Mouse (Mus musculus): ENCODE measurements around the gene Ifnb1. TPM values are rescaled to one million over a fixed set of nuclear protein-coding genes. Genes with fewer than 3 reads are reported as not detected.

Ifnb1 gene
- total and polyA plus RNA-seq, 3 experiments, result not detected

- H3K27me3 ChIP-seq (ENCODE audit: insufficient read depth, low read length), result no peaks in the 10 kb centered on the region
- no peak for ATAC-seq (ENCODE audit: extremely low read depth, insufficient number of reproducible peaks, low FRiP score, poor library complexity, severe bottlenecking)
- TF ChIP-seq GATA1 (IDR thresholded peaks at IDR 0.05; ENCODE audit: borderline replicate concordance, low read length), result no peak
- no peak for TF ChIP-seq POLR2AphosphoS5 (IDR thresholded peaks at IDR 0.05; ENCODE audit: insufficient replicate concordance, low read depth, low read length)
- TF ChIP-seq TAL1 (conservative IDR thresholded peaks at IDR 0.05; ENCODE audit: low read depth, low read length), result no peak
- TF ChIP-seq CTCF (IDR thresholded peaks at IDR 0.05; ENCODE audit: low read depth, low read length), result no peak
- TF ChIP-seq GATA2 (IDR thresholded peaks at IDR 0.05; ENCODE audit: borderline replicate concordance, low read depth, low read length), result no peak
- no peaks in the 10 kb centered on the region for H3K4me1 ChIP-seq (ENCODE audit: insufficient read depth, low read depth, low read length)
- H3K36me3 ChIP-seq (replicated peaks), result no peaks in the 10 kb centered on the region
- no peaks in the 10 kb centered on the region for H3K9me3 ChIP-seq (replicated peaks)
- no peak for DNase-seq (ENCODE audit: low spot score)
- no peak overlapping the region for H3K4me3 ChIP-seq (ENCODE audit: low read depth, low read length)
These were observed 33.0 kb downstream of the Ifnb1 start for GRCm38 (mm10) chr4:88489622-88490021.

GRCm38 (mm10) chr4:88488107-88488506 is 34.5 kb downstream of the Ifnb1 start:
- DNase-seq (ENCODE audit: low spot score), result no peak

GRCm38 (mm10) chr4:88480130-88480529 is 42.4 kb downstream of the Ifnb1 start:
- Histone ChIP-seq H3K36me3 (replicated peaks) (no peaks in the 10 kb centered on the region), H3K4me1 (ENCODE audit: insufficient read depth, low read depth, low read length) (no peaks in the 10 kb centered on the region), H3K4me3 (ENCODE audit: low read depth, low read length) (no peak overlapping the region), H3K27me3 (ENCODE audit: insufficient read depth, low read length) (no peaks in the 10 kb centered on the region), H3K9me3 (replicated peaks) (no peaks in the 10 kb centered on the region)
- TF ChIP-seq TAL1 (conservative IDR thresholded peaks at IDR 0.05; ENCODE audit: low read depth, low read length) (no peak), POLR2AphosphoS5 (IDR thresholded peaks at IDR 0.05; ENCODE audit: insufficient replicate concordance, low read depth, low read length) (no peak), GATA1 (IDR thresholded peaks at IDR 0.05; ENCODE audit: borderline replicate concordance, low read length) (no peak), GATA2 (IDR thresholded peaks at IDR 0.05; ENCODE audit: borderline replicate concordance, low read depth, low read length) (no peak), CTCF (IDR thresholded peaks at IDR 0.05; ENCODE audit: low read depth, low read length) (no peak)
- no peak for ATAC-seq (ENCODE audit: extremely low read depth, insufficient number of reproducible peaks, low FRiP score, poor library complexity, severe bottlenecking)
- DNase-seq (ENCODE audit: low spot score), result no peak

More at GRCm38 (mm10) chr4:88488107-88488506, 34.5 kb downstream of the Ifnb1 start:
- TF ChIP-seq GATA2 (IDR thresholded peaks at IDR 0.05; ENCODE audit: borderline replicate concordance, low read depth, low read length), result no peak
- TF ChIP-seq GATA1 (IDR thresholded peaks at IDR 0.05; ENCODE audit: borderline replicate concordance, low read length), result no peak
- TF ChIP-seq CTCF (IDR thresholded peaks at IDR 0.05; ENCODE audit: low read depth, low read length), result no peak
- no peak for TF ChIP-seq TAL1 (conservative IDR thresholded peaks at IDR 0.05; ENCODE audit: low read depth, low read length)
- no peak for TF ChIP-seq POLR2AphosphoS5 (IDR thresholded peaks at IDR 0.05; ENCODE audit: insufficient replicate concordance, low read depth, low read length)
- Histone ChIP-seq H3K36me3 (replicated peaks) (no peaks in the 10 kb centered on the region), H3K4me1 (ENCODE audit: insufficient read depth, low read depth, low read length) (no peaks in the 10 kb centered on the region), H3K9me3 (replicated peaks) (no peaks in the 10 kb centered on the region), H3K4me3 (ENCODE audit: low read depth, low read length) (no peak overlapping the region), H3K27me3 (ENCODE audit: insufficient read depth, low read length) (no peaks in the 10 kb centered on the region)
- no peak for ATAC-seq (ENCODE audit: extremely low read depth, insufficient number of reproducible peaks, low FRiP score, poor library complexity, severe bottlenecking)

- no peak for TF ChIP-seq TAL1 (conservative IDR thresholded peaks at IDR 0.05; ENCODE audit: low read depth, low read length)
- no peak for TF ChIP-seq GATA1 (IDR thresholded peaks at IDR 0.05; ENCODE audit: borderline replicate concordance, low read length)
- no peak for TF ChIP-seq CTCF (IDR thresholded peaks at IDR 0.05; ENCODE audit: low read depth, low read length)
- TF ChIP-seq POLR2AphosphoS5 (IDR thresholded peaks at IDR 0.05; ENCODE audit: insufficient replicate concordance, low read depth, low read length), result no peak
- no peak for TF ChIP-seq GATA2 (IDR thresholded peaks at IDR 0.05; ENCODE audit: borderline replicate concordance, low read depth, low read length)
- H3K27me3 ChIP-seq (ENCODE audit: insufficient read depth, low read length), result no peaks in the 10 kb centered on the region
- H3K9me3 ChIP-seq (replicated peaks), result no peaks in the 10 kb centered on the region
- H3K4me3 ChIP-seq (ENCODE audit: low read depth, low read length), result no peak overlapping the region
- no peaks in the 10 kb centered on the region for H3K36me3 ChIP-seq (replicated peaks)
- DNase-seq (ENCODE audit: low spot score), result no peak
- no peaks in the 10 kb centered on the region for H3K4me1 ChIP-seq (ENCODE audit: insufficient read depth, low read depth, low read length)
- ATAC-seq (ENCODE audit: extremely low read depth, insufficient number of reproducible peaks, low FRiP score, poor library complexity, severe bottlenecking), result no peak
These were observed 43.8 kb downstream of the Ifnb1 start for GRCm38 (mm10) chr4:88478809-88479186.

- Histone ChIP-seq H3K4me3 (ENCODE audit: low read depth, low read length) (no peak overlapping the region), H3K9me3 (replicated peaks) (no peaks in the 10 kb centered on the region), H3K27me3 (ENCODE audit: insufficient read depth, low read length) (no peaks in the 10 kb centered on the region), H3K36me3 (replicated peaks) (no peaks in the 10 kb centered on the region), H3K4me1 (ENCODE audit: insufficient read depth, low read depth, low read length) (no peaks in the 10 kb centered on the region)
- ATAC-seq (ENCODE audit: extremely low read depth, insufficient number of reproducible peaks, low FRiP score, poor library complexity, severe bottlenecking), result no peak
- TF ChIP-seq POLR2AphosphoS5 (IDR thresholded peaks at IDR 0.05; ENCODE audit: insufficient replicate concordance, low read depth, low read length) (no peak), GATA1 (IDR thresholded peaks at IDR 0.05; ENCODE audit: borderline replicate concordance, low read length) (no peak)
- DNase-seq (ENCODE audit: low spot score), result no peak
These were observed 44.3 kb downstream of the Ifnb1 start for GRCm38 (mm10) chr4:88478177-88478808.

- no peaks in the 10 kb centered on the region for H3K27me3 ChIP-seq (ENCODE audit: insufficient read depth, low read length)
- no peak overlapping the region for H3K4me3 ChIP-seq (ENCODE audit: low read depth, low read length)
- H3K36me3 ChIP-seq (replicated peaks), result no peaks in the 10 kb centered on the region
- DNase-seq (ENCODE audit: low spot score) (no peak), ATAC-seq (ENCODE audit: extremely low read depth, insufficient number of reproducible peaks, low FRiP score, poor library complexity, severe bottlenecking) (no peak)
- H3K9me3 ChIP-seq (replicated peaks), result no peaks in the 10 kb centered on the region
- H3K4me1 ChIP-seq (ENCODE audit: insufficient read depth, low read depth, low read length), result no peaks in the 10 kb centered on the region
- TF ChIP-seq CTCF (IDR thresholded peaks at IDR 0.05; ENCODE audit: low read depth, low read length), result no peak
- TF ChIP-seq GATA1 (IDR thresholded peaks at IDR 0.05; ENCODE audit: borderline replicate concordance, low read length), result no peak
- TF ChIP-seq TAL1 (conservative IDR thresholded peaks at IDR 0.05; ENCODE audit: low read depth, low read length), result no peak
- TF ChIP-seq GATA2 (IDR thresholded peaks at IDR 0.05; ENCODE audit: borderline replicate concordance, low read depth, low read length), result no peak
- no peak for TF ChIP-seq POLR2AphosphoS5 (IDR thresholded peaks at IDR 0.05; ENCODE audit: insufficient replicate concordance, low read depth, low read length)
These were observed 45.9 kb downstream of the Ifnb1 start for GRCm38 (mm10) chr4:88476511-88477210.
